Mouse (Mus musculus) B cell, adult 67 days (primary cell): Measurements from ENCODE around the gene Ak4. TPM values are rescaled to one million over a fixed set of nuclear protein-coding genes. Genes with fewer than 3 reads are reported as not detected.

Experiments used
- total RNA-seq, 2 experiments: library from RNA; stranded (reverse); gene quantifications; 4 replicates each; pipeline ENCODE4 v1.2.4; 2023

The Ak4 gene
- total RNA-seq: under 1 TPM in 1 of 2 experiments, not detected in 1; 0.17 TPM

DNA sequence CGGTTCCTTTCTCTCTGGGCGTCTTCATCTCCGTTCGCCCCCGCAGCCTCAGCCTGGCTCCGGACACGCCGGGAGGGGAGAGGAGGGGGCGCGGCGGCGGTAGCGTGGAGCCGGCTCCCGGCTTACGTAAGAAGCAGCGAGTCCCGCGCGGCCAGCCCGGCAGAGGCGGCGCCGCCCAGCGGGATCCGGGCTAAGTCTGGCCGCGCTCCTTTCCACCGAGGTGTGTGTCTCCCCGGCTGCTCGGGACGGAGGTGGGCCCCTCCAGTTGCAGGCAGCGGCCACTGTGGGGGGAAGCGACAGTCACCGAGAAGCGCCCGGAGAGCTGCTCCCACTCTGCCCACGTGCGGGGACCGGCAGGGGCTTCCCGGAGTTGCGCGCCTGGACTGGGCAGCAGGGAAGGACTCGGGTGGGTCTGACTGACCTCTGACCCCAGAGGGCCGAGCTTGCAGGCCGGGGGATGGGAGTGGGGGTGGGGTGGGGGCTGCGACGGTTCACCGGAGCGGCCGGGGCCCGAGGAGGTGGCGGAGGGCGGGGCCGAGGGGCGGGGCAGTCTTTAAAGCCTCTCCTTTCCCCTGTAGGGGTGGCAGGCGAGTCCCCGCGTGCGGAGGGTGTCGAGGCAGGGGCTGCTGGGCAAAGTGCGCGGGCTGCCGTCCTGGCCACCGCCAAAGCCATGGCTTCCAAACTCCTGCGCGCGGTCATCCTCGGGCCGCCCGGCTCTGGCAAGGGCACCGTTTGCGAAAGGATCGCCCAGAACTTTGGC lies at the start of gene Ak4:
Ak4 (plus strand) TSS at position 127 of the 760 bp plus-strand sequence.

GRCm38 (mm10) chr4:101496534-101497237 lies 77.6 kb downstream of the Ak4 start, which contains the start of gene Dnajc6:
Dnajc6 (plus strand) TSS chr4:101496648.

Other genes with a start within 250 kb of the Ak4 start
- 100 to 1,000 TPM; 331 to 360 TPM for gene Jak1, start 154.0 kb upstream of the Ak4 start, total RNA-seq
- gene Dnajc6, start 77.4 kb downstream of the Ak4 start, total RNA-seq: not detected
- gene Leprot, start 228.4 kb downstream of the Ak4 start, total RNA-seq: 10 to 100 TPM; 27.3 to 27.9 TPM